Mouse (Mus musculus) kidney, embryonic 14.5 days (tissue): ENCODE data around the gene Bach2. TPM values are rescaled to one million over a fixed set of nuclear protein-coding genes. Genes with fewer than 3 reads are reported as not detected.

Experiments
- ATAC-seq: fragments of 200-750 bp; cut with Nextera tagmentation; 2 replicates; pipeline ENCODE4 v1.8.0; 2017; ENCODE audit warnings: moderate number of reproducible peaks, mild to moderate bottlenecking, moderate TSS enrichment, moderate library complexity; ENCODE audit not compliant: low FRiP score, low TSS enrichment
- H3K27ac ChIP-seq: fragments of 300-500 bp; sonication (generic); 2 replicates; pipeline ENCODE4 v1.5.1; 2014; ENCODE audit warnings: low read depth, mild to moderate bottlenecking, low read length, moderate library complexity, mixed read lengths
- H3K27me3 ChIP-seq: fragments of 300-500 bp; sonication (generic); 2 replicates; pipeline ENCODE4 v1.6.1; 2014; ENCODE audit warnings: mild to moderate bottlenecking, low read length; ENCODE audit not compliant: control insufficient read depth, insufficient read depth
- H3K36me3 ChIP-seq: fragments of 300-500 bp; sonication (generic); 2 replicates; pipeline ENCODE4 v1.6.1; 2014; ENCODE audit warnings: low read length, mixed read lengths; ENCODE audit not compliant: control insufficient read depth, insufficient read depth
- H3K4me1 ChIP-seq: fragments of 300-500 bp; sonication (generic); 2 replicates; pipeline ENCODE4 v1.6.1; 2014; ENCODE audit warnings: low read length, mixed read lengths; ENCODE audit not compliant: control insufficient read depth, insufficient read depth
- H3K4me2 ChIP-seq: fragments of 300-500 bp; sonication (generic); replicated peaks from 2 replicates; pipeline ENCODE4 v1.6.1; 2014; ENCODE audit warnings: low read depth, mild to moderate bottlenecking, low read length
- H3K4me3 ChIP-seq: fragments of 300-500 bp; sonication (generic); 2 replicates; pipeline ENCODE4 v1.5.1; 2014; ENCODE audit warnings: mild to moderate bottlenecking, low read length
- H3K9ac ChIP-seq: fragments of 300-500 bp; sonication (generic); 2 replicates; pipeline ENCODE4 v1.6.1; 2014; ENCODE audit warnings: low read depth, mild to moderate bottlenecking, low read length, moderate library complexity
- H3K9me3 ChIP-seq: fragments of 300-500 bp; sonication (generic); 2 replicates; pipeline ENCODE4 v1.6.1; 2016; ENCODE audit warnings: low read length; ENCODE audit not compliant: control insufficient read depth
- WGBS: fragments of 180-500 bp; shearing (Covaris S2); extraction: QIAGEN DNeasy Blood & Tissue Kit; methylation state at CpG from one replicate; pipeline ENCODE4 v1.1.7; 2014; 5-methylcytosine and 5-hydroxymethylcytosine counted together
- polyA plus RNA-seq: library from polyadenylated mRNA; unstranded; fragments of >200 nt; fragmentation: Nextera tagmentation; extraction: Ambion mirVana; gene quantifications from 2 replicates; pipeline ENCODE4 v1.2.1, GENCODE M21; 2014

Bach2 gene
- polyA plus RNA-seq, 1 experiment from 2014 or later: 13.3 TPM

DNA sequence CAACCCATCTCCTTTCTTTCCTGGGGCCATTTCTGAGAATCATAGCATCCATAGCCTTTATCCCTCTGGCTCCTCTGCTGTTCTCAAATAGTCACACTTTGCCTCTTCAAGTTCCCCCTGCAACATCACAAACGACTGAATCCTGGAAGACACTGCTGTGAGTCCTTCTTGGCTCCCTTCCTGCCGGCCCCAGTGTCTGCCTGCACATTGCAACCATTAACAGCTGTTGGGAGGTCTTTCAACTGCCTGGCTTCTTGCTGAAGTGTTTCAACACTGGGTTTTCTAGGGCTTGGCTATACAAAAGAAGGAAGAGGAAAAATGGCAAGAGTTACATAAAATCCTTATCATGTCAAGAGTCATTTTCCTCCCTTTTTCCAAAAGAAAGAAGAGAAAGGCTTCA lies 285.7 kb downstream of the Bach2 start:
- ATAC-seq: no peak
- WGBS: 34% methylated on average over 2 of the region's 2 CpGs
- Histone ChIP-seq H3K9me3 (no peaks in the 10 kb centered on the region), H3K4me3 (no peak overlapping the region), H3K27me3 (no peaks in the 10 kb centered on the region), H3K36me3 (no peaks in the 10 kb centered on the region), H3K27ac (no peak overlapping the region), H3K9ac (no peak overlapping the region), H3K4me2 (no peak overlapping the region), H3K4me1 (peaks cover 11% of the 10 kb centered on the region; the same call in 1 of the 2 replicates)

DNA sequence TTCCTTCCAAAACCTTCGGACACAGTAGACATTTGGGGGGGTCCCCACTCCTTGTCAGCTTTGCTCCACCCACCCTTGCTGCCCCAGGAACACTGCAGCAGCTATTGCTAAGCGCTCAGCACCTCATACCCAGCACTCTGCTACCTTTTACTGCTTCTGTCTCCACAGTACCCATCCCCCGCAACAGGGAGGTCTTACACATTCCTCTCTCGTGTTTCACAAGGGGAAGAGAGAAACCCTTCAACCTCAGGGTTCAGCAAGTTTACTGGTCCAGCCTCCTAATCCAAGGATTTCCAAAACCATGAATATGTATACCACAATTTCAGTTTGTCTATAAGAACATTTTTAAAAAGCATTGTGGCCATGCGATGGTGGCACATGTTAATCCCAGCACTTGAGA lies 286.4 kb downstream of the Bach2 start:
- Histone ChIP-seq H3K4me3 (no peak overlapping the region), H3K9me3 (no peaks in the 10 kb centered on the region), H3K27me3 (no peaks in the 10 kb centered on the region), H3K36me3 (no peaks in the 10 kb centered on the region), H3K9ac (no peak overlapping the region), H3K27ac (no peak overlapping the region), H3K4me2 (no peak overlapping the region), H3K4me1 (peaks cover 14% of the 10 kb centered on the region; the same call in 1 of the 2 replicates)
- 51% methylated on average over 5 of the region's 5 CpGs for WGBS
- ATAC-seq: no peak

DNA sequence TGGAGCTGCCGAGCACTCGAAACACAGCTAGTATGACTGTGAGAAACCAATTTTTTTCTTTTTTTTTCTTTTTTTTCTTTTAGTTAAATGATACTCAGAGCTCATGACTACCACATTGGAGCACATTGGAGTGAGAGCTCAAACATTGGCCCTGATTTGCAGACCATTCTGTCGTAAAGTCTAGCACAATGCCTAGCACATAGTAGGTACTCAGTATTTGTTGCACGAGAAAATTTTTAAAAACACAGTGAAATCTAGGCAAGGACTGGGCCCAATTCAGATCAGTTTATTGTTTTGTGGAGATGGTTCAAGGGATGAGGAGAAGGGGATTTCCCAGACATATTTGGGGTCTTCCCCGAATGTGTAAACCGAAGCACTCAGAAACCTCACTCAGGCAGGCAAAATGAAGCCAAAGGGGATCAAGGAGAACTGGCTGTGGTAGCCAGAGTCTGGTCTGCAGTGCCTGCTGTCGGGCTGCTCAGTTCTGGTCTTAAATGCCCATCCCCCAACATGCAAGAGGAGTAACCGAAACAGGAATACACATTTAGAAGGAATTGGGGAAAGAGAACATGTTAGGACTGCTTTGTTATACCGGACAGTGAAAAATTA lies 287.7 kb downstream of the Bach2 start:
- H3K4me2 ChIP-seq: no peak overlapping the region
- ATAC-seq: no peak
- 79% methylated on average over 9 of the region's 9 CpGs for WGBS
- no peaks in the 10 kb centered on the region for H3K9me3 ChIP-seq
- H3K27me3 ChIP-seq: no peaks in the 10 kb centered on the region
- peaks cover 9% of the 10 kb centered on the region; the same call in 1 of the 2 replicates for H3K4me1 ChIP-seq
- no peak overlapping the region for H3K27ac ChIP-seq
- no peak overlapping the region for H3K4me3 ChIP-seq
- no peaks in the 10 kb centered on the region for H3K36me3 ChIP-seq
- H3K9ac ChIP-seq: no peak overlapping the region

DNA sequence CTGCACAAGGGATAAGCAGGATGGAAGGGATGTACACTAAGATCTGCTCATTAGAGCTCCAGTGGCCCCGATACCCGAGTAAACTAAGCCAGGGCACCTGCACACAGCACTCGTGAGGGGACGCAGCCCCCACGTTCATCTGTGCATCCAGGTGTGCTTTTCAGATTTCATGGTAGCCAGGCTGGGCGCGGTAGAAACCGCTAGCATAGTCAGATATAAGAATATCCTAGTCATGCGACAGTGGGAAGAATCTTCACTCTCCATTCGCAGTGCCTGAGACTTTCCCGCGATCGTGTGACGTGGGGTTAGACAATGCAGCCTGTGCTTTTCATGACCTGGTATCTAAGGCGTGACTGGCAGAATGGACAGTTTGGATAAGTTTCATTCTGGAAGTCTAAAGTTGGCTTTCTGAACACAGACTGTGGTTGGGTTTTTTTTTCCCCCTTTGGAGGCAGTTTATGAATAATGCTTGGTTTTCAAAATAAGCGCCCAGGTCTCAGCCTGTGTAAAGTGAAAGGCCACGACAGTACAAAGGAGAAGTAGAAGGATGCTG lies 290.9 kb downstream of the Bach2 start:
- no peak overlapping the region for H3K4me2 ChIP-seq
- no peak for ATAC-seq
- 84% methylated on average over 17 of the region's 17 CpGs for WGBS
- H3K9ac ChIP-seq: no peak overlapping the region
- H3K36me3 ChIP-seq: no peaks in the 10 kb centered on the region
- no peaks in the 10 kb centered on the region for H3K27me3 ChIP-seq
- H3K4me1 ChIP-seq: peaks cover 13% of the 10 kb centered on the region
- no peak overlapping the region for H3K4me3 ChIP-seq
- no peaks in the 10 kb centered on the region for H3K9me3 ChIP-seq
- H3K27ac ChIP-seq: no peak overlapping the region

DNA sequence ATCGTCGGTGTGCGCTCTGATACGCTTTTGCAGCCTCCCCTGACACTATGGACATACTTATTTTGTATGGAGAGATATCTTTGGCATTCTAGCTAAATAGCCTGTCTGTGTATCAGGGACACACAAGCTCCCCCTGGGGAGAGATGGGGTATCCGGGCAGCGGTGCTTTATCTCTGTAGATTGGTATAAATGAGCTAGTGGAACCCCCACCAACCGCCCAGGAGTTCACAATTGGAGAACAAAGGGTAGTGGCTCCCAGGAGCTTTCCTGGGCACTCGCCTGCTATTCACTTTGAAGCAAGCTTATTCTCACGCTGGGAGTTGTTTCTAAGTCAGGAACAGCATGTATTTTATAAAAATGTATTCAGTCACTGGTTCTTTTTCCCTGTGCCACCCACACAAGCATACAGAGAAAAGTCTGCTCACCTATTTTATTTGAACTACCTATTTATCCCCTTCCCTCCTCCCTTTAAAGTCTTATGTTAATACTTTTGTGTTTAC lies 291.9 kb downstream of the Bach2 start:
- Histone ChIP-seq H3K27ac (no peak overlapping the region), H3K9me3 (no peaks in the 10 kb centered on the region), H3K4me1 (peaks cover 13% of the 10 kb centered on the region), H3K27me3 (no peaks in the 10 kb centered on the region), H3K36me3 (no peaks in the 10 kb centered on the region), H3K9ac (0 out of 2 replicates have a peak overlapping the region, but pooled peaks have one; percentile 2), H3K4me3 (no peak overlapping the region), H3K4me2 (peak overlapping the region; percentile 40; the same call in 1 of the 2 replicates)
- 58% methylated on average over 9 of the region's 9 CpGs for WGBS
- ATAC-seq: no peak

DNA sequence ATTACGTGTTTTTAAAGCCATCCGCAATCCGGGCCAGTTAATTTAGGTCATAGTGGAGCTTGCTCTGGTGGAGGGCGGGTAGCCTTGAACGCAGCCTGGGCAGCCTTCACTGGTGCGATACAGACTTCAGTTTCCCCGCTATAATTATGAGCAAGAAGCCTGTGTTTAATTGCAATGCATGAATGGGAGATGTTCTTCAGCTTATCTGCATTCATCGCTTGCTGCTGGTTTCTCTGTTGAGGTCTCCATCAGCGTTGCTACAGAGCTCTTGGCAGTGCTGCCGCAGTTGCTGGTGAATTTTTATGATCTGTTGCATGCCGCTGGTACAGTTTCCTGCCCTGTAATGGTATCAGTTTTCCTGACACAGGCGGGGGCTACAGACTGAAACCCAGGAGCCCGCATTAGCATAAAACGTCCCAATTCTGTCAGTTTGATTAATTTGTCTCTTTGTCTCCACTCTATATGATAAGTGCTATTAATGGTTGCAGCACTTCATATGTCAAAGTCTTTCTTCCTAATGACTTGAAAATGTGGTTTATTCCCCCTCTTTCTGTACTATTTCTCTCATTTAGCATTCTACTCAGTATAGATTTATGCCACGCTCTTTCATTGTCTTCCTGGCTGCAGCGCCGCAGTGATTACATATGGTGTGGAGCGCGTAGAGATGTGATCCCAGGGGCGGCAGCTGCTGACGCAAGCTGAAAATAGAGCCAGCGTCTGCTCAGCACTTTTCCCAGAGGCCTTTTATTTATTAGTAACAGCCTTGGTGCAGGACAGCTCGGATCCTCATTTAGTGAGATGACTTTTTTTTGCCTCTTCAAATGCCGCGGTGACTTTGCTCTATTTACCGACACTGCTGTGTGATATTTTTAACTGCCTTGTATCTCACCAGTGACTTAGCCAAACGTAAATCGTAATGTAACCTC lies 292.6 kb downstream of the Bach2 start:
- H3K4me2 ChIP-seq: peak overlapping the region; percentile 40
- WGBS: 15% methylated on average over 28 of the region's 28 CpGs
- no peaks in the 10 kb centered on the region for H3K27me3 ChIP-seq
- H3K27ac ChIP-seq: no peak overlapping the region; the same call in 1 of the 2 replicates
- no peaks in the 10 kb centered on the region for H3K36me3 ChIP-seq
- ATAC-seq: peak; percentile 72
- H3K9me3 ChIP-seq: no peaks in the 10 kb centered on the region
- H3K4me1 ChIP-seq: peaks cover 13% of the 10 kb centered on the region
- H3K4me3 ChIP-seq: peak overlapping the region; percentile 2; the same call in 1 of the 2 replicates
- peak overlapping the region; percentile 2; the same call in 1 of the 2 replicates for H3K9ac ChIP-seq

DNA sequence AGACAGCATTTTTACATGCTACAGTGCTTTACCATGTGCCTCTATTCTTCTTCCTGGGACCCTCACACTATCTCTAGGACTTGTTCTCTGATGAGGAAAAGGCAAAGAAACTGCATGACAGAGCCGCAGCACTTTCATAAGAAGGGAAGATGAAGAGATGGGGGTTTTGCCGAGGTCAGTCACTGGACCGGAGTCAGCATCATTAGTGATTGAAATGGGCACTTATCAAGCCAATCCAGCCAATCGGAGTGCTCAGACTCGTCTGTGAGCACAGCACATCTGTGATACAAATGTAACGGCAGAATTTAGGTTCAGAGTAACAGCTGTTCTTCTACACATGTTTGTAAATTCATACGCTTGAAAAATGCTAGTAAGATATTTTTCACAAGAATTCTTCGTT lies 293.5 kb downstream of the Bach2 start:
- Histone ChIP-seq H3K4me3 (no peak overlapping the region), H3K4me1 (peaks cover 19% of the 10 kb centered on the region), H3K36me3 (no peaks in the 10 kb centered on the region), H3K27me3 (no peaks in the 10 kb centered on the region), H3K27ac (no peak overlapping the region), H3K9me3 (no peaks in the 10 kb centered on the region), H3K4me2 (no peak overlapping the region; the same call in 1 of the 2 replicates), H3K9ac (no peak overlapping the region)
- no peak for ATAC-seq
- 69% methylated on average over 8 of the region's 8 CpGs for WGBS

DNA sequence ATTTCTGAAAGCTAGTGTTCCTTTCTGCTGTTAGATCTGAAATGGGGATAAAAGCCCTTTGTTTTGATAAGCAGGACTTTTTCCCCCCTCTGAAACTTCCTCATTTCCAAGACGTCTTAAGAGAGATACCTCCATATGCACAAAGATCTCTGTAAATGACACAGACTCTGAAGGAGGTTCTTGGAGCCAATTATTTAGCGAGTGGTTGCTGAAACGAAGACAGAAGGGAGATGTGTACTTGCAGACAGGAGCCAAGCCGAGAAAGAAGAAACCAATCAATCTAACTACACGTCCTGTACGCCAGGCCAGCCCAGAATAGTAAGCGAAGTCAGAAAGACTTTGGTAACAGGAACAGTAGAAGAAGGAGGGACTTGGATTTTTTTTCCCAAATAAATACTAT lies 295.1 kb downstream of the Bach2 start:
- H3K4me1 ChIP-seq: peaks cover 20% of the 10 kb centered on the region
- WGBS: 67% methylated on average over 7 of the region's 7 CpGs
- no peak for ATAC-seq

More for the DNA sequence above, 295.1 kb downstream of the Bach2 start:
- no peaks in the 10 kb centered on the region for H3K27me3 ChIP-seq
- no peak overlapping the region for H3K4me2 ChIP-seq
- no peak overlapping the region for H3K4me3 ChIP-seq
- H3K36me3 ChIP-seq: no peaks in the 10 kb centered on the region
- H3K27ac ChIP-seq: no peak overlapping the region
- no peak overlapping the region for H3K9ac ChIP-seq
- no peaks in the 10 kb centered on the region for H3K9me3 ChIP-seq
